Mouse (Mus musculus) intestine, embryonic 16.5 days (tissue): ENCODE results near the gene Fam228a. TPM values are rescaled to one million over a fixed set of nuclear protein-coding genes. Genes with fewer than 3 reads are reported as not detected.
"Not testable (repeated sequence)": the region's sequence is repeated elsewhere in the genome, so short reads cannot be mapped to it uniquely, and the experiment has no call there.

Experiments
- ATAC-seq: fragments of 200-750 bp; cut with Nextera tagmentation; 2 replicates; pipeline ENCODE4 v1.8.0; 2017; ENCODE audit warnings: moderate TSS enrichment, moderate library complexity
- H3K27ac ChIP-seq: fragments of 300-500 bp; sonication (generic); 2 replicates; pipeline ENCODE4 v1.5.1; 2014; ENCODE audit warnings: mild to moderate bottlenecking, low read length
- H3K27me3 ChIP-seq: fragments of 300-500 bp; sonication (generic); replicated peaks from 2 replicates; pipeline ENCODE4 v1.6.1; 2014; ENCODE audit warnings: low read length, control low read depth, mixed read lengths; ENCODE audit not compliant: control insufficient read depth, insufficient read depth
- H3K36me3 ChIP-seq: fragments of 300-500 bp; sonication (generic); 2 replicates; pipeline ENCODE4 v1.6.1; 2014; ENCODE audit warnings: low read length, control low read depth; ENCODE audit not compliant: control insufficient read depth, insufficient read depth
- H3K4me1 ChIP-seq: fragments of 300-500 bp; sonication (generic); 2 replicates; pipeline ENCODE4 v1.6.1; 2014; ENCODE audit warnings: low read length, control low read depth, mixed read lengths; ENCODE audit not compliant: control insufficient read depth, insufficient read depth
- H3K4me2 ChIP-seq: fragments of 300-500 bp; sonication (generic); 2 replicates; pipeline ENCODE4 v1.6.1; 2014; ENCODE audit warnings: low read depth, low read length, control low read depth
- H3K4me3 ChIP-seq: fragments of 300-500 bp; sonication (generic); 2 replicates; pipeline ENCODE4 v1.5.1; 2014; ENCODE audit warnings: mild to moderate bottlenecking, low read length
- H3K9ac ChIP-seq: fragments of 300-500 bp; sonication (generic); 2 replicates; pipeline ENCODE4 v1.6.1; 2014; ENCODE audit warnings: low read depth, low read length
- H3K9me3 ChIP-seq: fragments of 300-500 bp; sonication (generic); 2 replicates; pipeline ENCODE4 v1.6.1; 2016; ENCODE audit warnings: low read length, control low read depth; ENCODE audit not compliant: control insufficient read depth
- WGBS: fragments of 180-500 bp; shearing (Covaris S2); extraction: QIAGEN DNeasy Blood & Tissue Kit; methylation state at CpG from one replicate; pipeline ENCODE4 v1.1.7; 2014; 5-methylcytosine and 5-hydroxymethylcytosine counted together
- polyA plus RNA-seq: library from polyadenylated mRNA; unstranded; fragments of >200 nt; fragmentation: Nextera tagmentation; extraction: Ambion mirVana; gene quantifications from 2 replicates; pipeline ENCODE4 v1.2.1, GENCODE M21; 2015

Gene Fam228a
- polyA plus RNA-seq, 1 experiment from 2014 or later, result 0.05 TPM

DNA sequence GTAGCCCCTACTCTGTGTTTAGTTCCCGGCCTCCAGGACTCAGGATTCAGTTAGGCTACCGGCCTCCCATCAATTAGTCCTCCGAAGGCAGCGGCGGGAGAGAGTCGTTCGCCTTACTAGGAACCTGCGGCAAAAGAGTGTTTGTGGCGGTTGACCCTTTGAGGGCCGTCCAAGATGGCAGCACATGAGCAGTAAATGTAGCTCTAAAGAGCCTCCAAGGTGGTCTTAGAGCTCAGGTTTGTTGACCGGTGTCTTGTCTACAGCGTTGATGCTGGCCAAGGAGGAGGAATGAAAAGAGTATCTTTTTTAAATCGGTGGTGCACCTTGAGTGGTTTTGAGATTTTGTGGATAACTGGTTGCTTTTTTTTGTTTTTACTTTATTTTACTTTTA is 31.1 kb upstream of the Fam228a start:
- WGBS, result 15% methylated on average over 13 of the region's 13 CpGs
- Histone ChIP-seq H3K4me3 (peak overlapping the region; percentile 72), H3K27ac (no peak overlapping the region; the same call in 1 of the 2 replicates), H3K4me2 (peak overlapping the region; percentile 86), H3K27me3 (no peaks in the 10 kb centered on the region), H3K4me1 (peaks cover 5% of the 10 kb centered on the region; the same call in 1 of the 2 replicates), H3K36me3 (no peaks in the 10 kb centered on the region), H3K9me3 (no peaks in the 10 kb centered on the region), H3K9ac (peak overlapping the region; percentile 91)
- ATAC-seq, result peak; percentile 31

DNA sequence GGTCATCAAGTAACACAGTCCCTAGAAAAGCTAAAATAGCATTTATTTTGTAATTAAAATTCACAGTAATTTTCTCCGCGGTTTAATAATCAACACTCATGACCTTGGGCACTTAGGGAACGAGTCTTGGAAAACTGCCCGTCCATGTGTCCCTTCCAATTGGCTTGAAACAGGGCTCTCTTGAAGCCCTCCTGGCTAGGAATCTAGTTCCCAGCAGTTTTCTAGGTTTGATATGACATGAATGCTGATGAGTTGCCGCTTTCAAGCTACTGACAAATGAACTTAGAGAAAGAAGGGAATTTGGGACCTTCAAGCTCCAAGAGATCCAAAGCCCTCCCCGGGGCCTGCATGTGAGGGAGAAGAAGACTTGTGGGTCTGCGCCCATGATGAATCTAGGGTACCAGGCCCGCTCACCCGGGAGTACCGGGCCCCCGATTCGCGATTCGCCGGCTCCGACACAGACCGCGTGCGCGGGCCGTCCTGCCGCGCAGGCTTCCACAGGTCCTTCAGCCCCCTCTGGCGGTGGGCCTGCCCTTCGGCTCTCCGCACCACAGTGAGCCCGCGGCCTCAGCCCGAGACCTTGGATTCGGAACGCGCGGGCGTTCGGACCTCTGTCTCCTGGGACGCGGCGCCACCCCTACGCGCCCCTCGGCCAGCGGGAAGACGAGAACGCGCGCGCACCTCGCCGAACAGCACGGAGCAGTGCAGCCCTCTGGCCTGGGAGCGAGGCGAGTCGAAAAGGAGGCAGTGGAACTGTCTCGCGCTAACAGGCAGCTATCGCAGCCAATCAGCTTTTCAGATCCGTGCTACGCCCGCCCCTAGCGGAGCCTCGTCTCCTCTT is 30.5 kb upstream of the Fam228a start, which contains the start of the genes Pfn4 and Fam228b:
Gene Pfn4, plus strand, starts transcription at position 531 of the 841 bp plus-strand sequence.
Gene Fam228b, minus strand, starts transcription at position 776 of the 841 bp plus-strand sequence.
- WGBS, result 2% methylated on average over 61 of the region's 61 CpGs
- Histone ChIP-seq H3K4me1 (peaks cover 5% of the 10 kb centered on the region; the same call in 1 of the 2 replicates), H3K27ac (peak within 1 kb of the TSS; percentile 84), H3K36me3 (no peaks in the 10 kb centered on the region), H3K27me3 (no peaks in the 10 kb centered on the region), H3K9ac (peak within 1 kb of the TSS; percentile 91), H3K4me3 (peak within 1 kb of the TSS; percentile 72), H3K4me2 (peak within 1 kb of the TSS; percentile 86), H3K9me3 (no peaks in the 10 kb centered on the region)
- peak; percentile 100 for ATAC-seq

DNA sequence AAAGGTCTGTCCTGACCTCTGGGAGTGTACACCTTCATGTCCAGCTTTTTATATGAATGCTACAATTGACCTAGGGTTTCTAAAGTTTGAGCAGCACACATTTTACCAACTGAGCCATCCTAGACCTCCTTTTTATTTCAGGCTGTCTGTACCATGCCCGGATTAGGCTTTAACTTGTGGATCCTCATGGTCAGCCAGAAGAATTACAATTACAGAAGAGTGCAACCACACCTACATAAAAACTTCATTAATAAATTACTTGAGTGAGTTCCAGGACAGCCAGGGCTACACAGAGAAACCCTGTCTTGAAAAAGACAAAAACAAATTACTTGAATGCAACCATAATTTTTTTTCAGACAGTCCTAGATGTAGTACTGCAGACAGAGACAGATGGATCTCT is 18.8 kb upstream of the Fam228a start:
- no peak overlapping the region for H3K27ac ChIP-seq
- H3K4me2 ChIP-seq, result no peak overlapping the region
- no peaks in the 10 kb centered on the region for H3K36me3 ChIP-seq
- no peaks in the 10 kb centered on the region for H3K9me3 ChIP-seq
- WGBS, result 88% methylated on average over 1 of the region's 1 CpGs
- no peak overlapping the region for H3K4me3 ChIP-seq
- ATAC-seq, result no peak
- H3K27me3 ChIP-seq, result no peaks in the 10 kb centered on the region
- no peak overlapping the region for H3K9ac ChIP-seq
- H3K4me1 ChIP-seq, result no peaks in the 10 kb centered on the region

DNA sequence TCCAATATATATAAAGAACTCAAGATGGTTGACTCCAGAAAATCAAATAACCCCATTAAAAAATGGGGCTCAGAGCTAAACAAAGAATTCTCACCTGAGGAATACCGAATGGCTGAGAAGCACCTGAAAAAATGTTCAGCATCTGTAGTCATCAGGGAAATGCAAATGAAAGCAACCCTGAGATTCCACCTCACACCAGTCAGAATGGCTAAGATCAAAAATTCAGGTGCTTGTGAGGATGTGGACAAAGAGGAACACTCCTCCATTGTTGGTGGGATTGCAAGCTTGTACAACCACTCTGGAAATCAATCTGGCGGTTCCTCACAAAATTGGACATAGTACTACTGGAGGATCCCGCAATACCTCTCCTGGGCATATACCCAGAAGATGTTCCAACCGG is 16.2 kb upstream of the Fam228a start:
- not testable (repeated sequence) for H3K4me3 ChIP-seq, H3K9me3 ChIP-seq, H3K27ac ChIP-seq, H3K4me1 ChIP-seq, ATAC-seq, H3K27me3 ChIP-seq, H3K36me3 ChIP-seq, H3K9ac ChIP-seq, H3K4me2 ChIP-seq
- WGBS, result 88% methylated on average over 4 of the region's 4 CpGs

DNA sequence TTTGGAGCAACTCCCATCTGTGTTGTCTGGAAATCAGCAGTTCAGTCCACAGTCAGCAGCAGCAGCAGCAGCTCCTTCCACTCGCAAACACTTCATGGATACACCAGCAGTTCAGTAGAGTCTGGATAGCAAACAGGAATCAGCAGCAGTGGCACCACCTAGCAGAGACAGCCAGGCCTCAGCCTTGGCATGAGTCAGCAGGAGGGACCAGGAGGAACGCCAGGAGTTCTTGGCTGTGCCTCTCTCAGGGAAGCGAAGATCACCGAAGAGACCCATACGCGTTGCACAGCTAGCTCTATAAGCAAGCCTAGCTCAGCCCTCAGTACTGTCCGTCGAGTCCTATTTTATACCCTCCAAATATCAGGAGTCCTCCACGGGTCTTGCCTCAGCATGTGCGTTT is 6.3 kb upstream of the Fam228a start:
- Histone ChIP-seq H3K4me3 (no peak overlapping the region), H3K4me1 (no peaks in the 10 kb centered on the region), H3K4me2 (no peak overlapping the region), H3K9me3 (no peaks in the 10 kb centered on the region), H3K27me3 (no peaks in the 10 kb centered on the region), H3K27ac (no peak overlapping the region), H3K36me3 (no peaks in the 10 kb centered on the region), H3K9ac (no peak overlapping the region)
- no peak for ATAC-seq
- WGBS, result 90% methylated on average over 10 of the region's 10 CpGs

DNA sequence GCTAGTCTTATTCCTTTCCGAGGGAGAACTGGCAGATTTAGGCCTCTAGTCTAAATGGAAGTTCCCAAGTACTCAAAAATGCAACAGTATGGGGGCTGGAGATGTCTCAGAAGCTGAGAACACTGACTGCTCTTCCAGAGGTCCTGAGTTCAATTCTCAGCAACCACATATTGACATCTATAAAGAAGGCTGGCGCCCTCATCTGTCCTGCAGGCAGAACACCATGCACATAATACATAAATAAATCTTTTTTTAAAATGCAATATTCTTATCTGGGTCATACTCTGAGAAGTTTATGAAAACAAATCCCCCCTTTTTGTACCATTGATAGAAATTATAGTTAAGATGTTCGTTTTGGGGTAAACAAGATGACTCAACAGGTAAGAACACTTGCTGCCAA is 4.0 kb upstream of the Fam228a start:
- no peaks in the 10 kb centered on the region for H3K9me3 ChIP-seq
- no peak overlapping the region for H3K9ac ChIP-seq
- no peak for ATAC-seq
- no peak overlapping the region for H3K4me2 ChIP-seq
- no peaks in the 10 kb centered on the region for H3K27me3 ChIP-seq
- H3K4me3 ChIP-seq, result no peak overlapping the region
- H3K4me1 ChIP-seq, result no peaks in the 10 kb centered on the region
- H3K27ac ChIP-seq, result no peak overlapping the region
- whole genome bisulfite sequencing, result 84% methylated on average over 3 of the region's 3 CpGs
- no peaks in the 10 kb centered on the region for H3K36me3 ChIP-seq

DNA sequence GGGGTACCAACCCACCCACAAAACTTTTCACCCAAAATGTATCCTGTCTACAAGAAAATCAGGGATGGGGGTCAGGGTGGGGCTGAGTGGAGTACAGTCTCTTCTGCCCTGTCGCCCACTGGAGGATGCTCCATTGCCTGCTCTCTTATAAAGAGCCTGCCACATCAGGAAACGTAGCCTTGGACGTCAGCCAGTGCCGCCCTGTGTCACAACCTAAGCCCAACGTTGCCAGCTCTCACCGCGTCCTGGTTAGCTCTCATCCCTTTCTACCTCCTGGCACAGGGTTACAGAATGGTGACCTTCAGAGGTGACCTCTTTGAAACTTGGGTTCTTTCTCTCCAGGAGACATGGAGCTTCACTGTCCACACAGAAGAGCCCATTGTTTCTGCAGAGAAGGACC is 2.6 kb upstream of the Fam228a start:
- H3K27me3 ChIP-seq, result no peaks in the 10 kb centered on the region
- 80% methylated on average over 7 of the region's 7 CpGs for WGBS
- no peak overlapping the region for H3K9ac ChIP-seq
- no peak overlapping the region for H3K27ac ChIP-seq
- no peaks in the 10 kb centered on the region for H3K36me3 ChIP-seq
- no peak overlapping the region for H3K4me3 ChIP-seq
- no peak overlapping the region for H3K4me2 ChIP-seq
- H3K9me3 ChIP-seq, result no peaks in the 10 kb centered on the region
- ATAC-seq, result no peak
- no peaks in the 10 kb centered on the region for H3K4me1 ChIP-seq

DNA sequence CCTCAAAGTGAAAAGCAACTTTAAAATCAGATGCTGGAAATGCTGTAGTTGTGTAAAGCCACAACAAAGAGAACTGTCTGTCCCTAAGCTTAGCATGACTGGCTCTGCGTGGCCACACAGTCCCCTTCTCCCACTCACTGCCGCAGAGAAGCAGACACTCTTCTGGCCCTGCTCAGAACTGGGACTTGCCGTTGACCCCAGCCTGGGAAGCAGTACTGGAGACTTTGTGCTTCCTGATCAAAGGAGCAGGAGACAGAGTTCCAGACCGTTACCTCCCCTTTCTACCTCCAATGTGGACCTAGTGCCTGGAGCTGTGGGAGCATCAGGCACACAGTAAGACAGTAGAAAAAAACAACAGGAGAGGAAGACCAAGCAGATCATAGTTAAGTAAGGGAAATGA is 5.9 kb downstream of the Fam228a start:
- ATAC-seq, result no peak
- H3K9me3 ChIP-seq, result no peaks in the 10 kb centered on the region
- no peaks in the 10 kb centered on the region for H3K36me3 ChIP-seq
- no peak overlapping the region for H3K27ac ChIP-seq
- H3K27me3 ChIP-seq, result no peaks in the 10 kb centered on the region
- H3K4me2 ChIP-seq, result no peak overlapping the region
- no peaks in the 10 kb centered on the region for H3K4me1 ChIP-seq
- H3K9ac ChIP-seq, result no peak overlapping the region
- WGBS, result 52% methylated on average over 4 of the region's 4 CpGs
- no peak overlapping the region for H3K4me3 ChIP-seq

DNA sequence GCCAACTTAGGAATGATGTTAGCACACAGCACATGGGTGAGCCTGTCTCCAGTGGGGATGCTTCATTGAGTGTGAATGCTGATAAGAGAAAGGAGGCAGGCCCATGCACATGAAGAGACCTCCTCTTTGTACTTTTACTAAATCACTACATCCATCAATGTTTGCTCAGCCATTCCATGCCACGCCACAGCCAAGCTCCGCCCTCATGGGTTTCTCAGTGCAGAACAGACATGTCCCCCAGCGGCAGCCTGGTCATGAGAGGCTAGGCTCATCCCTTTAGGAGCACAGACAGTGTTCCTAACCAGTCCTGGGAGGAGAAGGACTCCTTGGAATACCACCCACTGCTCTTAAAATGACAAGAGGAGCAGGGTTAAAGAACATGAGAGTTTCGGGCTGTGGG is 6.6 kb downstream of the Fam228a start:
- H3K4me2 ChIP-seq, result no peak overlapping the region
- no peak overlapping the region for H3K4me3 ChIP-seq
- no peak overlapping the region for H3K9ac ChIP-seq
- H3K36me3 ChIP-seq, result no peaks in the 10 kb centered on the region
- WGBS, result 61% methylated on average over 4 of the region's 4 CpGs
- no peaks in the 10 kb centered on the region for H3K4me1 ChIP-seq
- no peak for ATAC-seq
- H3K27me3 ChIP-seq, result no peaks in the 10 kb centered on the region
- H3K9me3 ChIP-seq, result no peaks in the 10 kb centered on the region
- no peak overlapping the region for H3K27ac ChIP-seq
